Mouse (Mus musculus) liver, adult 2 months (tissue): ENCODE data around the gene Dtd2.

Source experiments
- CTCF ChIP-seq: fragments of 200-500 bp; IDR thresholded peaks from 2 replicates; pipeline ENCODE4 v1.5.1; 2011; ENCODE audit warnings: low read depth, low read length, control low read depth
- POLR2A ChIP-seq: fragments of 200-500 bp; IDR thresholded peaks from 2 replicates; pipeline ENCODE4 v1.6.1; 2011; ENCODE audit warnings: low read length, control low read depth; ENCODE audit not compliant: insufficient read depth; ENCODE audit errors: extremely low read depth

DNA sequence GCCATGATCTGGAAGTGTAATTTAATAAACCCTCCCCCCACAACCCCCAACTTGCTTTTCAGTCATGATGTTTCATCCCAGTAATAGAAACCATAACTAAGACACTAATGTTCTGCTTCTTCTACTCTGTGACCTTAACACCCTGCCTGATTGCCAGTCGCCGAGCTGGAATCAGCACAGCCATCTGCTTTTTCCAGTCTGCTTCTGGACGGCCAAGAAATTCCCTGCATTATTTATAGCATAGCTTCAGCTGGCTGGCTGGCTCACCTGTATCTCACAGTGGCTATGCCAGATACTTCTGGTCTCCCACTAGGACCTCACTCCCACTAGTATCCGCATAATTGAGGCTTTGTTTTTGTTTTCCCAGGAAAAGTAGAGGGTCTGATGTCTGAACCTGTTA lies 20.5 kb downstream of the Dtd2 start:
- no peak for TF ChIP-seq CTCF
- no peak for TF ChIP-seq POLR2A
